Mouse (Mus musculus) myocyte (in vitro differentiated cells): ENCODE measurements at regions not wholly inside any gene's neighbourhood (a gene's known extent, or its start where the extent isn't known, plus 50 kb on each side); places are given as distances from the start of the nearest gene placed in this dataset.

Experiments used
- H3K27me3 ChIP-seq: one replicate; pipeline ENCODE4 v1.6.1; 2011; ENCODE audit not compliant: control insufficient read depth, insufficient read depth, insufficient read length
- H3K36me3 ChIP-seq: one replicate; pipeline ENCODE4 v1.6.1; 2011; ENCODE audit not compliant: control insufficient read depth, insufficient read depth
- H3K4me2 ChIP-seq: one replicate; pipeline ENCODE4 v1.6.1; 2011; ENCODE audit warnings: low read depth, control low read depth
- H3K4me3 ChIP-seq: one replicate; pipeline ENCODE4 v1.5.1; 2011; ENCODE audit warnings: mild to moderate bottlenecking, control low read depth, moderate library complexity
- H3K79me2 ChIP-seq: one replicate; pipeline ENCODE4 v1.6.1; 2011; ENCODE audit not compliant: control insufficient read depth, insufficient read depth
- H3ac ChIP-seq: one replicate; pipeline ENCODE4 v1.6.1; 2011; ENCODE audit not compliant: control insufficient read depth, insufficient read length
- CEBPB ChIP-seq: IDR thresholded peaks from 2 replicates; pipeline ENCODE4 v1.6.1; 2011; ENCODE audit warnings: mild to moderate bottlenecking, moderate library complexity; ENCODE audit not compliant: poor library complexity, insufficient read depth, severe bottlenecking
- E2F4 ChIP-seq: IDR thresholded peaks from one replicate; pipeline ENCODE4 v1.6.1; 2011; ENCODE audit warnings: mild to moderate bottlenecking, control low read depth, moderate library complexity; ENCODE audit not compliant: insufficient read depth
- MAX ChIP-seq: IDR thresholded peaks from one replicate; pipeline ENCODE4 v1.6.1; 2011; ENCODE audit warnings: low read depth, mild to moderate bottlenecking, control low read depth
- MYOD1 ChIP-seq, 3 experiments: IDR thresholded peaks; one replicate each; pipeline ENCODE4 v1.6.1; 2011; ENCODE audit warnings: control low read depth in 2 of 3, low read depth in 2 of 3, mild to moderate bottlenecking in 2 of 3, moderate library complexity in 1 of 3; ENCODE audit not compliant: insufficient read length in 2 of 3, control insufficient read depth in 1 of 3
- MYOG ChIP-seq, 3 experiments: IDR thresholded peaks; one replicate each; pipeline ENCODE4 v1.6.1; 2011; ENCODE audit warnings: control low read depth in 2 of 3, low read depth in 2 of 3, mild to moderate bottlenecking in 2 of 3; ENCODE audit not compliant: insufficient read length in 2 of 3, control insufficient read depth in 1 of 3, insufficient read depth in 1 of 3
- POLR2A ChIP-seq: IDR thresholded peaks from one replicate; pipeline ENCODE4 v1.6.1; 2011; ENCODE audit warnings: low read depth, mild to moderate bottlenecking, control low read depth, moderate library complexity; ENCODE audit not compliant: insufficient read length
- POLR2AphosphoS2 ChIP-seq: IDR thresholded peaks from one replicate; pipeline ENCODE4 v1.6.1; 2011; ENCODE audit warnings: low read depth, control low read depth; ENCODE audit not compliant: insufficient read length
- REST ChIP-seq: IDR thresholded peaks from one replicate; pipeline ENCODE4 v1.6.1; 2011; ENCODE audit warnings: mild to moderate bottlenecking, control low read depth, moderate library complexity; ENCODE audit not compliant: insufficient read depth, insufficient read length
- SRF ChIP-seq: IDR thresholded peaks from one replicate; pipeline ENCODE4 v1.6.1; 2011; ENCODE audit warnings: low read depth; ENCODE audit not compliant: control insufficient read depth, insufficient read length
- TCF12 ChIP-seq: IDR thresholded peaks from one replicate; pipeline ENCODE4 v1.6.1; 2011; ENCODE audit warnings: mild to moderate bottlenecking, control low read depth; ENCODE audit not compliant: poor library complexity, insufficient read depth, severe bottlenecking
- TCF3 ChIP-seq: IDR thresholded peaks from one replicate; pipeline ENCODE4 v1.6.1; 2011; ENCODE audit warnings: low read depth, control low read depth; ENCODE audit not compliant: insufficient read length
- USF1 ChIP-seq: IDR thresholded peaks from one replicate; pipeline ENCODE4 v1.6.1; 2011; ENCODE audit warnings: low read depth, mild to moderate bottlenecking, control low read depth, moderate library complexity

- no peaks in the 10 kb centered on the region for H3K27me3 ChIP-seq
- TF ChIP-seq SRF (no peak), USF1 (no peak), E2F4 (no peak), TCF3 (no peak), CEBPB (no peak), MYOD1 (IDR thresholded peaks at IDR 0.05; ENCODE audit: control insufficient read depth in 1 of 3, insufficient read length in 2 of 3, low read depth in 2 of 3) (no peak), REST (no peak), MAX (no peak), MYOG (IDR thresholded peaks at IDR 0.05; ENCODE audit: control insufficient read depth in 1 of 3, insufficient read depth in 1 of 3, insufficient read length in 2 of 3, low read depth in 2 of 3) (no peak), POLR2AphosphoS2 (no peak), POLR2A (no peak), TCF12 (no peak)
- no peak overlapping the region for H3ac ChIP-seq
- H3K4me2 ChIP-seq, result no peak overlapping the region
- no peaks in the 10 kb centered on the region for H3K79me2 ChIP-seq
- H3K4me3 ChIP-seq, result no peak overlapping the region
- no peaks in the 10 kb centered on the region for H3K36me3 ChIP-seq
Observed at GRCm38 (mm10) chr10:109180527-109180926, 169.7 kb upstream of the Syt1 start.

GRCm38 (mm10) chr10:109160730-109161129, 149.9 kb upstream of the Syt1 start:
- Histone ChIP-seq H3K4me3 (no peak overlapping the region), H3K4me2 (no peak overlapping the region), H3ac (no peak overlapping the region), H3K79me2 (no peaks in the 10 kb centered on the region), H3K36me3 (no peaks in the 10 kb centered on the region), H3K27me3 (no peaks in the 10 kb centered on the region)
- TF ChIP-seq POLR2A, result no peak
- TF ChIP-seq E2F4, result no peak
- TF ChIP-seq TCF12, result no peak
- no peak for TF ChIP-seq MYOD1 (IDR thresholded peaks at IDR 0.05; ENCODE audit: control insufficient read depth in 1 of 3, insufficient read length in 2 of 3, low read depth in 2 of 3)

- no peak overlapping the region for H3ac ChIP-seq
- no peaks in the 10 kb centered on the region for H3K27me3 ChIP-seq
- no peak overlapping the region for H3K4me3 ChIP-seq
- H3K4me2 ChIP-seq, result no peak overlapping the region
- no peaks in the 10 kb centered on the region for H3K79me2 ChIP-seq
- H3K36me3 ChIP-seq, result no peaks in the 10 kb centered on the region
- TF ChIP-seq MYOG (IDR thresholded peaks at IDR 0.05; ENCODE audit: control insufficient read depth in 1 of 3, insufficient read depth in 1 of 3, insufficient read length in 2 of 3, low read depth in 2 of 3), result no peak
- TF ChIP-seq REST, result no peak
- no peak for TF ChIP-seq TCF3
- TF ChIP-seq MAX, result no peak
- TF ChIP-seq MYOD1 (IDR thresholded peaks at IDR 0.05; ENCODE audit: control insufficient read depth in 1 of 3, insufficient read length in 2 of 3, low read depth in 2 of 3), result no peak
- no peak for TF ChIP-seq TCF12
- TF ChIP-seq SRF, result no peak
- TF ChIP-seq E2F4, result no peak
- no peak for TF ChIP-seq POLR2AphosphoS2
- TF ChIP-seq CEBPB, result no peak
- TF ChIP-seq POLR2A, result no peak
- TF ChIP-seq USF1, result no peak
Observed at GRCm38 (mm10) chr10:109155768-109156167, 145.0 kb upstream of the Syt1 start.

GRCm38 (mm10) chr10:109140421-109140938, 129.7 kb upstream of the Syt1 start:
- H3K4me2 ChIP-seq, result no peak overlapping the region
- H3K79me2 ChIP-seq, result no peaks in the 10 kb centered on the region
- H3K36me3 ChIP-seq, result no peaks in the 10 kb centered on the region
- no peak overlapping the region for H3ac ChIP-seq
- no peaks in the 10 kb centered on the region for H3K27me3 ChIP-seq
- no peak overlapping the region for H3K4me3 ChIP-seq
- TF ChIP-seq USF1 (no peak), MYOG (IDR thresholded peaks at IDR 0.05; ENCODE audit: control insufficient read depth in 1 of 3, insufficient read depth in 1 of 3, insufficient read length in 2 of 3, low read depth in 2 of 3) (no peak), POLR2AphosphoS2 (no peak), MYOD1 (IDR thresholded peaks at IDR 0.05; ENCODE audit: control insufficient read depth in 1 of 3, insufficient read length in 2 of 3, low read depth in 2 of 3) (no peak), E2F4 (no peak), CEBPB (no peak)

DNA sequence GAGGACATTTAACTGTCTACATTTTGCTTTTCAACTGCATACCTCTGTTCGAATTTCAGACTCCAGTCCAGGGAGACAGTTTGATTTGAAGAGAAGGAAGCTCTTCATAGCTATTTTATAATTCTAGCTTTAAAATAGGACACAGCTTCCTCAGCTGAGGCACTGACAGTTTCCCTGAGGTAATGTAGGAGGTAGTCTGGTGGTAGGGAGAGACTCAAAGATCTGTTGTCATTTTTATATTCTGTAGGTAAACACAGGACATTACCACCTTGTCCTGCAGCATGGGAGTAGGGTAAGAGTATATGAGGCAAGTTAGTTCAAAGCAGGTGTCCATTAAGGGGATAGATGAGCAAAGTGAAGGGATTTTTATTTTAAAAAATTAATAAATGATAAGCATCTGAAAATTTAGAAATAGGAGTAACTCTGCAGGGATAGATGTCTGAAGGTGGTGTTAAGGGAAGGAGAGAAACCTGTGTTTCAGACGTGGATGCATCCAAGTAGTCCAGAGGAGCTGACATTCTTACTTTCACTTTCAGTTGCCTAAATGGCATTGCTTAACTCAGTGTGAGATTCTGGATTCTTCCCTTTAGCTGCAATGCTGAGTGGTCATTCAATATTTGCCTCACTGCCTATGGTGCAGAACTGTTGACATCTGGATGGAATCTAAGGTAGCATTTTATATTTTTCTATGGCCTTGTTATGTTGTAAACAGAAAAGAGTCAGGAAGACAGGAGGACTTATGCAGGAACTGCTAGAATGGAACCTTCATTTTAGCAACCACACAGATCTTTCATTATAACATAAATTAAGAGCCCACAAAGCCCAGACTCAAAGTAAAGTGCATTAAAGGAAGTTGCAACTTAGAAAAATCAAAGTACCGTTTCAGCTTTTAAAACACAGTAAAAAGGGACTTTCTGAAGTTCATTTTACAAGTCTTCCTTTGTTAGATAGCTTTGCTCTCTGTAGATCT, 126.3 kb upstream of the Syt1 start:
- Histone ChIP-seq H3K79me2 (no peaks in the 10 kb centered on the region), H3K36me3 (no peaks in the 10 kb centered on the region), H3ac (no peak overlapping the region), H3K4me2 (peak overlapping the region; percentile 73), H3K4me3 (no peak overlapping the region), H3K27me3 (no peaks in the 10 kb centered on the region)
- TF ChIP-seq MYOG (IDR thresholded peaks at IDR 0.05; ENCODE audit: control insufficient read depth in 1 of 3, insufficient read depth in 1 of 3, insufficient read length in 2 of 3, low read depth in 2 of 3) (no peak), POLR2A (no peak), CEBPB (no peak), POLR2AphosphoS2 (no peak), MYOD1 (IDR thresholded peaks at IDR 0.05; ENCODE audit: control insufficient read depth in 1 of 3, insufficient read length in 2 of 3, low read depth in 2 of 3) (no peak), E2F4 (no peak), REST (no peak), MAX (no peak), TCF12 (no peak), USF1 (no peak), TCF3 (no peak), SRF (no peak)
